Mouse (Mus musculus) stomach, embryonic 15.5 days (tissue): ENCODE measurements around the gene Cxcl1. TPM values are rescaled to one million over a fixed set of nuclear protein-coding genes. Genes with fewer than 3 reads are reported as not detected.

Source experiments
- ATAC-seq: fragments of 200-750 bp; cut with Nextera tagmentation; 2 replicates; pipeline ENCODE4 v1.8.0; 2017; ENCODE audit warnings: low read depth, moderate number of reproducible peaks, moderate TSS enrichment; ENCODE audit not compliant: insufficient read depth, low FRiP score
- H3K27ac ChIP-seq: fragments of 300-500 bp; sonication (generic); 2 replicates; pipeline ENCODE4 v1.5.1; 2015; ENCODE audit warnings: mild to moderate bottlenecking, inconsistent platforms
- H3K27me3 ChIP-seq: fragments of 300-500 bp; sonication (generic); replicated peaks from 2 replicates; pipeline ENCODE4 v1.6.1; 2015; ENCODE audit warnings: inconsistent platforms
- H3K36me3 ChIP-seq: fragments of 300-500 bp; sonication (generic); 2 replicates; pipeline ENCODE4 v1.6.1; 2015; ENCODE audit warnings: inconsistent platforms
- H3K4me1 ChIP-seq: fragments of 300-500 bp; sonication (generic); 2 replicates; pipeline ENCODE4 v1.6.1; 2015; ENCODE audit warnings: inconsistent platforms
- H3K4me2 ChIP-seq: fragments of 300-500 bp; sonication (generic); 2 replicates; pipeline ENCODE4 v1.6.1; 2015; ENCODE audit warnings: mild to moderate bottlenecking, inconsistent platforms
- H3K4me3 ChIP-seq: fragments of 300-500 bp; sonication (generic); replicated peaks from 2 replicates; pipeline ENCODE4 v1.5.1; 2015; ENCODE audit warnings: inconsistent platforms
- H3K9ac ChIP-seq: fragments of 300-500 bp; sonication (generic); 2 replicates; pipeline ENCODE4 v1.6.1; 2015; ENCODE audit warnings: inconsistent platforms
- H3K9me3 ChIP-seq: fragments of 300-500 bp; sonication (generic); 2 replicates; pipeline ENCODE4 v1.6.1; 2016; ENCODE audit warnings: inconsistent platforms
- WGBS: fragments of 180-500 bp; shearing (Covaris S2); methylation state at CpG from one replicate; pipeline ENCODE4 v1.1.7; 2015; 5-methylcytosine and 5-hydroxymethylcytosine counted together
- polyA plus RNA-seq: library from polyadenylated mRNA; unstranded; fragments of >200 nt; fragmentation: Nextera tagmentation; extraction: Ambion mirVana; gene quantifications from 2 replicates; pipeline ENCODE4 v1.2.1, GENCODE M21; 2015

Cxcl1 gene
- polyA plus RNA-seq, 1 experiment from 2014 or later: 0.85 TPM

- Histone ChIP-seq H3K4me1 (peaks cover 4% of the 10 kb centered on the region; the same call in 1 of the 2 replicates), H3K9me3 (no peaks in the 10 kb centered on the region), H3K4me3 (peak overlapping the region; percentile 74), H3K36me3 (no peaks in the 10 kb centered on the region), H3K27ac (peak overlapping the region; percentile 97), H3K27me3 (no peaks in the 10 kb centered on the region), H3K9ac (peak overlapping the region; percentile 81), H3K4me2 (peak overlapping the region; percentile 63)
- ATAC-seq: no peak
- 6% methylated on average over 6 of the region's 6 CpGs for WGBS
Observed at GRCm38 (mm10) chr5:90931911-90932310, 40.9 kb downstream of the Cxcl1 start.

DNA sequence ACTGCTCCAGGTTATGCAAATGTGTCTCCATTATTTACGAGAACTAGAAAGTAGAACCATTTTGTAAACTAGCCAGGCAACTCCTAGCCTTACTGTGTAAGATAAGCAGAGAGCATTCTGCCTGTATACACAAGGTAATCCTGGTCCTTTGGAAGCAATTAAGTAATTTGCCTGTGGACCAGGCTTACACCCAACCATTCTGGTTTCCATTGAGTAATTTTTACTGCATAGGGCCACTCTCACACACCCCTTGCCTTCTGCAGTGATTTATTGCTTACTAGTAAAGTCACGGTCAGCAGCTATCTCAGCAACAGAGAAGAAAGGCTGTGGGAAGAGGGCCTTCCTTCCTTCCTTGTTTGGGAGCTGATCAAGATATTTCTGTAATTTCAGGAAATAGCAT, 45.7 kb downstream of the Cxcl1 start:
- Histone ChIP-seq H3K27ac (no peak overlapping the region), H3K36me3 (no peaks in the 10 kb centered on the region), H3K27me3 (no peaks in the 10 kb centered on the region), H3K9ac (no peak overlapping the region), H3K4me2 (no peak overlapping the region), H3K4me3 (no peak overlapping the region), H3K4me1 (peaks cover 4% of the 10 kb centered on the region; the same call in 1 of the 2 replicates), H3K9me3 (no peaks in the 10 kb centered on the region)
- WGBS: 44% methylated on average over 2 of the region's 2 CpGs
- no peak for ATAC-seq

Other genes starting within 250 kb of the Cxcl1 start
- 0.17 and 0.32 TPM in 2 replicates for gene Cxcl5, start 131.9 kb upstream of the Cxcl1 start, polyA plus RNA-seq
- gene Ppbp, start 122.7 kb upstream of the Cxcl1 start, polyA plus RNA-seq: 3.8 and 4.8 TPM in 2 replicates
- 68.9 and 90.1 TPM in 2 replicates for gene Pf4, start 118.8 kb upstream of the Cxcl1 start, polyA plus RNA-seq
- gene Cxcl3, start 105.1 kb upstream of the Cxcl1 start, polyA plus RNA-seq: not detected in 2 replicates
- 1.6 and 1.7 TPM in 2 replicates for gene Cxcl15, start 96.7 kb upstream of the Cxcl1 start, polyA plus RNA-seq
- gene Cxcl2, start 12.6 kb downstream of the Cxcl1 start, polyA plus RNA-seq: not detected in 2 replicates
- 43.0 and 44.6 TPM in 2 replicates for gene Mthfd2l, start 39.9 kb downstream of the Cxcl1 start, polyA plus RNA-seq
- 0.08 and 0.15 TPM in 2 replicates for gene Epgn, start 136.2 kb downstream of the Cxcl1 start, polyA plus RNA-seq
- gene Ereg, start 183.4 kb downstream of the Cxcl1 start, polyA plus RNA-seq: 0.23 and 0.39 TPM in 2 replicates
- gene Areg, start 248.4 kb downstream of the Cxcl1 start, polyA plus RNA-seq: 3.3 and 4.3 TPM in 2 replicates